Mouse (Mus musculus) hindbrain, postnatal 0 days (tissue): ENCODE results near the gene Aox1. TPM values are rescaled to one million over a fixed set of nuclear protein-coding genes. Genes with fewer than 3 reads are reported as not detected.

Source experiments
- ATAC-seq: fragments of 200-750 bp; cut with Nextera tagmentation; 2 replicates; pipeline ENCODE4 v1.8.0; 2017; ENCODE audit warnings: mild to moderate bottlenecking, moderate TSS enrichment, moderate library complexity
- DNase-seq: peaks from one replicate; pipeline ENCODE4 v3.0.0-alpha.2; 2015; ENCODE audit warnings: low spot score
- H3K27ac ChIP-seq: fragments of 300-500 bp; sonication (generic); 2 replicates; pipeline ENCODE4 v1.5.1; 2014; ENCODE audit warnings: mild to moderate bottlenecking
- H3K27me3 ChIP-seq: fragments of 300-500 bp; sonication (generic); 2 replicates; pipeline ENCODE4 v1.6.1; 2014; ENCODE audit warnings: low read length, mixed read lengths; ENCODE audit not compliant: insufficient read depth
- H3K36me3 ChIP-seq: fragments of 300-500 bp; sonication (generic); 2 replicates; pipeline ENCODE4 v1.6.1; 2014; ENCODE audit warnings: low read length, mixed read lengths; ENCODE audit not compliant: insufficient read depth
- H3K4me1 ChIP-seq: fragments of 300-500 bp; sonication (generic); 2 replicates; pipeline ENCODE4 v1.6.1; 2014; ENCODE audit warnings: antibody characterized with exemption, low read length, mixed read lengths; ENCODE audit not compliant: insufficient read depth
- H3K4me2 ChIP-seq: fragments of 300-500 bp; sonication (generic); 2 replicates; pipeline ENCODE4 v1.6.1; 2014; ENCODE audit warnings: low read depth, mild to moderate bottlenecking, low read length, moderate library complexity, mixed read lengths
- H3K4me3 ChIP-seq: fragments of 300-500 bp; sonication (generic); 2 replicates; pipeline ENCODE4 v1.5.1; 2014; ENCODE audit warnings: low read length
- H3K9ac ChIP-seq: fragments of 300-500 bp; sonication (generic); replicated peaks from 2 replicates; pipeline ENCODE4 v1.6.1; 2014; ENCODE audit warnings: mild to moderate bottlenecking, low read length, moderate library complexity, mixed read lengths
- H3K9me3 ChIP-seq: fragments of 300-500 bp; sonication (generic); 2 replicates; pipeline ENCODE4 v1.6.1; 2016; ENCODE audit warnings: low read length, mixed read lengths
- CTCF ChIP-seq: IDR thresholded peaks from 2 replicates; pipeline ENCODE4 v1.5.1; 2016; ENCODE audit warnings: antibody characterized with exemption, control low read depth, low read depth
- WGBS: fragments of 180-500 bp; shearing (Covaris S2); extraction: QIAGEN DNeasy Blood & Tissue Kit; methylation state at CpG from one replicate; pipeline ENCODE4 v1.1.7; 2014; 5-methylcytosine and 5-hydroxymethylcytosine counted together
- polyA plus RNA-seq: library from polyadenylated mRNA; unstranded; fragments of >200 nt; fragmentation: Nextera tagmentation; extraction: Ambion mirVana; gene quantifications from 2 replicates; pipeline ENCODE4 v1.2.1, GENCODE M21; 2015
- total RNA-seq: library from RNA; depleted of rRNA; stranded (reverse); fragments of >200 nt; gene quantifications from 2 replicates; pipeline ENCODE4 v1.2.3, GENCODE M21; 2014

Gene Aox1
- total and polyA plus RNA-seq, 2 experiments from 2014 or later = 0.41 to 0.89 TPM

- DNase-seq = no peak
- Histone ChIP-seq H3K9me3 (no peaks in the 10 kb centered on the region), H3K4me2 (no peak overlapping the region), H3K4me1 (no peaks in the 10 kb centered on the region), H3K27me3 (no peaks in the 10 kb centered on the region), H3K36me3 (no peaks in the 10 kb centered on the region), H3K4me3 (no peak overlapping the region), H3K9ac (no peak overlapping the region), H3K27ac (no peak overlapping the region)
- TF ChIP-seq CTCF = no peak
- ATAC-seq = no peak
These were observed 83.7 kb downstream of the Aox1 start for GRCm38 (mm10) chr1:58113441-58113840.

DNA sequence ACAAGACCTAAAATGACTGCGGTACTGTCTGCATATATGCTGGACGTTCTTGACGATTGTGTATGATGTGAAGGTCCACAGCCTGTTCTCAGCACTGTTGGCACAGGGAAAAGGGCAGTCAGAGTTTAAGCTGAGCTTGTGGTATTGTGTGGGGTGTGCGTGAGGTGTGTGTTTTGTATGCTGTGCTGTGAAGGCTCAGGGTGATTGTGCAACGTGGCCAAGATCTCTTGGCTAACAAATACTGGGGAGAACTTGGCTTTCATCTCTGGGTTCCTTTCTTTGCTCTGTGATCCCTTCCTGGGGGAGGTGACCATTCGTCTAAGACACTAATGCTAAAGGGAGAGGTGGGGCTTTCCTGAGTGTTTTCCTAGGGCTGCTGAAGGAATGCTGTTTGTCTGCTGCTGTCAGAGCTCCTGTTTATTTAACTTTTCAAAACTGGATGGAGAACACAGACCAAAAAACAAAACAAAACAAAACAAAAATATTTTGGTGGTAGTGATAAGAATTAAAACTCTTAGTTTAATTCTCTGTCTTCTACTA is 84.4 kb downstream of the Aox1 start:
- H3K27me3 ChIP-seq = no peaks in the 10 kb centered on the region
- H3K36me3 ChIP-seq = no peaks in the 10 kb centered on the region
- no peak overlapping the region for H3K4me3 ChIP-seq
- no peaks in the 10 kb centered on the region for H3K9me3 ChIP-seq
- H3K4me2 ChIP-seq = no peak overlapping the region
- H3K27ac ChIP-seq = no peak overlapping the region
- ATAC-seq (no peak), DNase-seq (no peak)
- WGBS = 67% methylated on average over 6 of the region's 6 CpGs
- TF ChIP-seq CTCF = no peak
- no peaks in the 10 kb centered on the region for H3K4me1 ChIP-seq
- H3K9ac ChIP-seq = no peak overlapping the region

GRCm38 (mm10) chr1:58114666-58115375 is 85.1 kb downstream of the Aox1 start:
- Histone ChIP-seq H3K9ac (no peak overlapping the region), H3K4me2 (no peak overlapping the region), H3K9me3 (no peaks in the 10 kb centered on the region), H3K27me3 (no peaks in the 10 kb centered on the region), H3K4me3 (no peak overlapping the region), H3K36me3 (no peaks in the 10 kb centered on the region), H3K27ac (no peak overlapping the region), H3K4me1 (no peaks in the 10 kb centered on the region)
- no peak for DNase-seq
- WGBS = 79% methylated on average over 12 of the region's 12 CpGs
- no peak for ATAC-seq
- TF ChIP-seq CTCF = no peak

DNA sequence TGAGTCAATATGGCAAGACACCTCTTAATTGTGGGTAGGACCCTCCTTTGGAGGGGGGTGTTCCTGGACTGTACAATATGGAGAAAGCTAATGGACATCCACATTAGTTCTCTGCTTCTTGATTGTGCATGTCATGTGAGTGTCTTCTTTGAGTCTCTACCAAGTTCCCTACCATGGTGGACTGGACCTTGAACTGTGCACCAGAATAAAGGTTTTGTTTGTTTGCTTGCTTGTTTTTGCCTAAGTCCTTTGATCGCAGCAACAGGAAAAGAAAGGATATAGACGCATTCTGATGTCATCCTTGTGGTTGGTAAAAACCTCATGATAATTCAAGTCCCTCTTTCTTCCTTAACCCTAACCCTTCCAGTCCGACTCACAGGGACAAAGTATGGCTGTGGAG is 88.5 kb downstream of the Aox1 start:
- H3K9me3 ChIP-seq = no peaks in the 10 kb centered on the region

GRCm38 (mm10) chr1:58124901-58125300 is 95.2 kb downstream of the Aox1 start:
- no peaks in the 10 kb centered on the region for H3K9me3 ChIP-seq
- H3K4me2 ChIP-seq = no peak overlapping the region
- DNase-seq = no peak
- no peaks in the 10 kb centered on the region for H3K36me3 ChIP-seq
- no peak for TF ChIP-seq CTCF
- no peak for ATAC-seq
- no peak overlapping the region for H3K4me3 ChIP-seq
- H3K27ac ChIP-seq = no peak overlapping the region
- WGBS = 88% methylated on average over 8 of the region's 8 CpGs
- no peaks in the 10 kb centered on the region for H3K27me3 ChIP-seq
- H3K4me1 ChIP-seq = no peaks in the 10 kb centered on the region
- H3K9ac ChIP-seq = no peak overlapping the region

More for the DNA sequence above, 88.5 kb downstream of the Aox1 start:
- no peak for TF ChIP-seq CTCF
- H3K27me3 ChIP-seq = no peaks in the 10 kb centered on the region
- DNase-seq (no peak), ATAC-seq (no peak)
- no peak overlapping the region for H3K9ac ChIP-seq
- no peaks in the 10 kb centered on the region for H3K4me1 ChIP-seq
- no peak overlapping the region for H3K4me3 ChIP-seq
- no peak overlapping the region for H3K27ac ChIP-seq
- no peaks in the 10 kb centered on the region for H3K36me3 ChIP-seq
- no peak overlapping the region for H3K4me2 ChIP-seq
- 88% methylated on average over 3 of the region's 3 CpGs for WGBS

DNA sequence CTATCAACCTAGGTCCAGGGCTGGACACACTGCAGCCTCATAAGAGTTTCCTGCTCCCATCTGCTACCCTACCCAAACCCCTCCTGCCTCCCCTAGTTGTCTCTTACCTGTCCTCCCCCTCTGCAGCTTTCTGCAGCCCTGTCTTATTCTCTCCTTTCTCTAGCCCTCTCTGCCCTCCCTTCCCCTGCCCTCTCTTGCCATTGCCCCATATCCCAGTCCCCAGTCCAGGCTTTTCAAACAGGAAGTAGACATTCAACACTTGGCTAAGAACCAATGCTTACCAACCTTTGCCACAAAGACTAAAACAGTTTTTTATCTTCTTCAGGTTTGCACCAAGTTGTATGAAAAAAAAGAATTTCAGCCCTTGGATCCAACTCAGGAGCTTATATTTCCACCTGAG is 108.2 kb downstream of the Aox1 start:
- ATAC-seq = no peak
- TF ChIP-seq CTCF = no peak

GRCm38 (mm10) chr1:58138986-58139385 is 109.3 kb downstream of the Aox1 start:
- Histone ChIP-seq H3K9ac (no peak overlapping the region), H3K4me3 (no peak overlapping the region), H3K4me1 (no peaks in the 10 kb centered on the region), H3K27ac (no peak overlapping the region), H3K36me3 (no peaks in the 10 kb centered on the region), H3K9me3 (no peaks in the 10 kb centered on the region), H3K27me3 (no peaks in the 10 kb centered on the region), H3K4me2 (no peak overlapping the region)
- no peak for TF ChIP-seq CTCF
- ATAC-seq = no peak
- 93% methylated on average over 9 of the region's 9 CpGs for WGBS
- no peak for DNase-seq

More for the DNA sequence above, 108.2 kb downstream of the Aox1 start:
- Histone ChIP-seq H3K9ac (no peak overlapping the region), H3K27ac (no peak overlapping the region), H3K27me3 (no peaks in the 10 kb centered on the region), H3K4me2 (no peak overlapping the region), H3K9me3 (no peaks in the 10 kb centered on the region), H3K4me1 (no peaks in the 10 kb centered on the region), H3K4me3 (no peak overlapping the region), H3K36me3 (no peaks in the 10 kb centered on the region)
- no peak for DNase-seq
